Mouse (Mus musculus) testis, adult 2 months (tissue): Measurements from ENCODE around the gene Nox3. TPM values are rescaled to one million over a fixed set of nuclear protein-coding genes. Genes with fewer than 3 reads are reported as not detected.
A peak's percentile ranks its signal among the peaks of the same experiment; 100 is the strongest.

Experiments
- H3K27ac ChIP-seq: fragments of 200-500 bp; 2 replicates; pipeline ENCODE4 v1.5.1; 2012; ENCODE audit warnings: low read depth, low read length; ENCODE audit not compliant: control insufficient read depth, insufficient read depth
- H3K27me3 ChIP-seq: fragments of 200-500 bp; 2 replicates; pipeline ENCODE4 v1.6.1; 2012; ENCODE audit warnings: mild to moderate bottlenecking, low read length, moderate library complexity; ENCODE audit not compliant: control insufficient read depth, insufficient read depth
- H3K36me3 ChIP-seq: fragments of 200-500 bp; 2 replicates; pipeline ENCODE4 v1.6.1; 2012; ENCODE audit warnings: mild to moderate bottlenecking, low read length; ENCODE audit not compliant: control insufficient read depth, insufficient read depth
- H3K4me1 ChIP-seq: fragments of 200-500 bp; 2 replicates; pipeline ENCODE4 v1.6.1; 2012; ENCODE audit warnings: low read length; ENCODE audit not compliant: control insufficient read depth, insufficient read depth
- H3K4me3 ChIP-seq: fragments of 200-500 bp; 2 replicates; pipeline ENCODE4 v1.5.1; 2012; ENCODE audit warnings: low read depth, mild to moderate bottlenecking, low read length, moderate library complexity, mixed read lengths; ENCODE audit not compliant: control insufficient read depth
- CTCF ChIP-seq: fragments of 200-500 bp; IDR thresholded peaks from 2 replicates; pipeline ENCODE4 v1.5.1; 2012; ENCODE audit warnings: low read depth, mild to moderate bottlenecking, inconsistent platforms, low read length, moderate library complexity; ENCODE audit not compliant: control insufficient read depth, insufficient read depth, insufficient replicate concordance
- POLR2A ChIP-seq: fragments of 200-500 bp; IDR thresholded peaks from 2 replicates; pipeline ENCODE4 v1.6.1; 2012; ENCODE audit warnings: low read depth, mild to moderate bottlenecking, inconsistent platforms, low read length, moderate library complexity; ENCODE audit not compliant: control insufficient read depth
- polyA plus RNA-seq: library from polyadenylated mRNA; depleted of rRNA; stranded (reverse); fragments of >200 nt; gene quantifications from 2 replicates; pipeline ENCODE4 v1.2.3, GENCODE M21; 2012

Nox3 gene
- polyA plus RNA-seq, 1 experiment, result 0.96 TPM

DNA sequence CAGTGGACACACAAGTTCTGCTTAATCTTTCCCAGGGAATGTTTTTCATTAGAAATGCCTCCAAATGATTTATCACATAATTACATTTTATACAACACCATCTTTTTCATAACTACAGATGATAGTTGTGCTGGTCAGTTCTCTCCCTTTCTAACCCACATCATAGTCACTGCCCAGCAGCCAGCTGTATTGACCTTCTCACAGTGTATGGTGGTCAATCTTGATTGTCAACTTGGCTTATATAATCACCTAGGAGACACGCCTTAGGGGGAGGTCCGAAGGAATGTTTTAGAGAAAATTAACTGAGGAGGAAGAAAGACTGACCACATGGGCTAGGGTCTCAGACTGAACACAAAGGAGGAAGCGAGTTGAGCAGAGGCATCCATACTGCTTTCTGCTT is 57.3 kb downstream of the Nox3 start:
- Histone ChIP-seq H3K36me3 (no peaks in the 10 kb centered on the region), H3K27ac (no peak overlapping the region), H3K4me1 (no peaks in the 10 kb centered on the region; the same call in 1 of the 2 replicates), H3K4me3 (no peak overlapping the region), H3K27me3 (no peaks in the 10 kb centered on the region)
- TF ChIP-seq CTCF, result no peak
- TF ChIP-seq POLR2A, result no peak

GRCm38 (mm10) chr17:3632501-3632900 is 63.6 kb downstream of the Nox3 start:
- no peaks in the 10 kb centered on the region for H3K36me3 ChIP-seq
- no peaks in the 10 kb centered on the region for H3K27me3 ChIP-seq
- no peak for TF ChIP-seq CTCF
- no peak for TF ChIP-seq POLR2A
- no peak overlapping the region for H3K27ac ChIP-seq
- no peak overlapping the region for H3K4me3 ChIP-seq
- H3K4me1 ChIP-seq, result no peaks in the 10 kb centered on the region

DNA sequence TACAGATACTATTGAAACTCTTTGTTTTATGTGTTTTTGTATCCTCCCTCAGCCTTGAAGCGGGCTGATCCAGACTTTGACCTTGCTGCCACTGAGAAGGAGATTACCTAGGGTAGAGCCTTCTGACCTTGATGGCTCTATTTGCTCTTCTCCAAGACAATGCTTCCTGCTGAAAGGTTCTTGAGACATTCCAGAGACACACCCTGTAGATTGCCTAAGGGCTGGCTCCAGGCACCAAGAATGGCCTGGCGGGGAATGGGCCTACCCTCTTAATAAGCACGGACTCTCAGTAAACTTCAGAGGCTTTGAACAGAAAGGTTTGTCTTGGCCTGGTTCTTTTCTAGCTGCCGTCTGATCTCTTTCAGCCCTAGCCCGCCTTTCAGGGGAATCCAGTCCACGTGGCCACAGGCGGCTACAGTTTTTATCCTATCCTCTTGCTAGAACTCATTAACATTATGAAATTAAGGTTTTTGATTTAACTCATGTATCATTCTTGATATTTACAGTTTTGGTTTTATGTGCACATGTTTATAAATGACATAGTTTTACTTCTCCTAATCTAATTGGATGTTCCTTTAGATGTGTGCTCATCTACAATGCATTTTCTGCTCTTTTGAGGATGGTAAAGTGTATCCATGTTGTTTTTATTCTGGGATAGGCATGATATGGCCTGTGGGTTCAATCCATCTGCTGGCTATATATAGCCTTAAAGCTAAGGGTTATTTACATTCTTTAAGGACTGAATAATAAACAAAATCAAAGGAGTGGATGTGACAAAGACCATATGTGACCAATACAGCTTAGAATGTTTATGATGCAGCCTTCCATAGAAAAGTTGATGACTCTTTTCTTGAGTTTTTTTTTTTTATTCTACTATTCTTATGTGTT is 79.5 kb downstream of the Nox3 start:
- Histone ChIP-seq H3K4me3 (no peak overlapping the region), H3K4me1 (no peaks in the 10 kb centered on the region), H3K27me3 (no peaks in the 10 kb centered on the region), H3K36me3 (no peaks in the 10 kb centered on the region), H3K27ac (no peak overlapping the region)
- TF ChIP-seq POLR2A (no peak), CTCF (no peak)

- TF ChIP-seq POLR2A (no peak), CTCF (no peak)
- no peaks in the 10 kb centered on the region for H3K4me1 ChIP-seq
- H3K27ac ChIP-seq, result no peak overlapping the region
- no peak overlapping the region for H3K4me3 ChIP-seq
- H3K27me3 ChIP-seq, result no peaks in the 10 kb centered on the region
- H3K36me3 ChIP-seq, result no peaks in the 10 kb centered on the region
These were observed 80.5 kb downstream of the Nox3 start for GRCm38 (mm10) chr17:3615553-3615952.

GRCm38 (mm10) chr17:3611781-3612075 is 84.3 kb downstream of the Nox3 start:
- Histone ChIP-seq H3K36me3 (no peaks in the 10 kb centered on the region), H3K27ac (no peak overlapping the region), H3K4me1 (no peaks in the 10 kb centered on the region), H3K4me3 (no peak overlapping the region), H3K27me3 (no peaks in the 10 kb centered on the region)
- TF ChIP-seq POLR2A, result no peak
- no peak for TF ChIP-seq CTCF

DNA sequence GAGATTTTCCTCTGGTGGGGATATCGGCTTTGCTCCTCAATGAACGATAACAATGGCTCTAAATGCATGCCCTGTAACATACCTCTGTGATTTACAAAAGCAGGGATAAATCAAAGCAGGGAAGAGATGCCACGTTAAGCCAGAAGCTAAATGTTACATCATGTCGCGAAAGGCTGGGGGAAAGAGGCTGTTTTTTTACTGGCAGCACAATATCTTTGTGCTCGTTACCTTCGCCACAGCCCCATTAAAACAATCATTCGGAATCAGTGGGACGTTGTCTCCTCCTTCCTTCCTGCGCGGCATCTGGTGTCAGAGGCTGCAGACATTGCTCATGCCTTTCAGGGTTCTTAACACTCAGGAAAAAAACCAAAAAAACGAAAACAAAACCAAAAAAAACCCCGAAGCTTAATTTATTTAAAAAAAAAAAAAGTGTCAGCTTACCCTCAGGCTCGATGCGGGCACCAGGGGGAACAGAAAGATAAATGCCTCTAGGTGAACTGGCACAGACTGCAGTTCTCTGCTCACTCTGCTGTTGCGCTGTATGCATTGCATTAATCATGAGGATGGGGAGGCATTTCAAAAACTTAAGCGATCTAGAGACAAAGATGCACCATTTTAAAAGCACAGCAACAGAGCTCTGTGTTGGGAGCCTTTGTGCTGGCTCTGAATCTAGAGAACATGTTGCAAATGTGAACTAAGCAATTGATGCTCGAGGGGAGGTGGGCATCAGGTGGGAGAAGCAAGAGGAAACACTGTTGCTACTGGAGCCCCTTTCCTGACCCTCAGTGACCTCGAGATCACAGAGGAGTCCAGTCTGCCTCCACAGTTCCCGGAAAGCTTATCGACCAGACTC is 84.9 kb downstream of the Nox3 start:
- peak overlapping the region; percentile 49; the same call in 1 of the 2 replicates for H3K27ac ChIP-seq

DNA sequence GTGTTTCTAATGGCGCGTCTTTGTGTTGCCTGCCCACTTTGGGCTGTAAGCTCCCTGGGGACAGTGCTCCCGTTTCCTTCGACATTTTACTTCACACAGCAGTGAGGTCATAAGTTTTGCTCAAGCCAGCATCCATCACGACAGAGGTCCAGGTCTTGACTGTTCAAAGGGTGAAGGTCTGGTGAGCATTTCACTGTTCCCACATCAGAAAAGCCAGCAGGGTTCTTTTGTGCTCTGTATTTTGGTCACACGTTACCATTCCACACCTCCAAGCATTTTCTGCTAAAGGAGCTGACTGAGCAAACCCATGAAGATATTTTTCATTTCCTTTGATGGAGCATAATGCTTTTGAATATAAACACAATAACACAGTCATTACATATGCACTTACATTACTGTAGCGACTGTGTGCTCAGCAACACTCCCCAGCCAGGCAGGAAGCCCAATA is 85.7 kb downstream of the Nox3 start:
- no peaks in the 10 kb centered on the region for H3K27me3 ChIP-seq
- no peaks in the 10 kb centered on the region for H3K4me1 ChIP-seq
- no peaks in the 10 kb centered on the region for H3K36me3 ChIP-seq
- no peak overlapping the region for H3K27ac ChIP-seq
- no peak overlapping the region for H3K4me3 ChIP-seq
- TF ChIP-seq POLR2A, result no peak
- no peak for TF ChIP-seq CTCF

More for the DNA sequence above, 84.9 kb downstream of the Nox3 start:
- peak overlapping the region; percentile 25; the same call in 1 of the 2 replicates for H3K4me3 ChIP-seq
- TF ChIP-seq POLR2A (no peak), CTCF (no peak)
- no peaks in the 10 kb centered on the region for H3K27me3 ChIP-seq
- H3K36me3 ChIP-seq, result no peaks in the 10 kb centered on the region
- H3K4me1 ChIP-seq, result no peaks in the 10 kb centered on the region
